Mouse (Mus musculus): ENCODE results near the gene Lefty2. TPM values are rescaled to one million over a fixed set of nuclear protein-coding genes. Genes with fewer than 3 reads are reported as not detected.

Lefty2 gene
- polyA plus RNA-seq, 1 experiment from 2014 or later, result not detected

DNA sequence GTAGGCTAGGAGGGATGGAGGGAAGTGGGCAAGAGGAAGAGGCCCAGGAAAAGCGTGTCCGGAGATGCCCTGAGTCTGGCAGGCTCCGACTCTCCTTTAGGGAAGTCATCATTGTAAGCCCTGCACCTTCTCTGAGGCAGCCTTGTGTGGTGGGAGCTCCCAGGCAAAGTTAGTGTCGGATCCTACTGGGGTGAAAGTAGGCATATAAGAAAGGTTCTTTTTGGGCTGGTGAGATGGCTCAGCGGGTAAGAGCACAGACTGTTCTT lies 11.8 kb downstream of the Lefty2 start:
- Histone ChIP-seq H3K27ac (ENCODE audit: low read depth, low read length) (no peak overlapping the region; the same call in 1 of the 2 replicates), H3K9ac (ENCODE audit: low read depth, low read length) (peak overlapping the region; percentile 95), H3K27me3 (ENCODE audit: control insufficient read depth, insufficient read depth, low read length) (no peaks in the 10 kb centered on the region), H3K9me3 (ENCODE audit: control insufficient read depth, low read length) (no peaks in the 10 kb centered on the region), H3K36me3 (ENCODE audit: control insufficient read depth, insufficient read depth, low read length) (no peaks in the 10 kb centered on the region), H3K4me2 (replicated peaks; ENCODE audit: low read depth, low read length) (peak overlapping the region; percentile 91), H3K4me1 (replicated peaks; ENCODE audit: control insufficient read depth, insufficient read depth, low read length) (peaks cover 4% of the 10 kb centered on the region; the same call in 1 of the 2 replicates), H3K4me3 (ENCODE audit: low read depth, low read length) (peak overlapping the region; percentile 88)
- ATAC-seq (ENCODE audit: low FRiP score), result no peak
- no peak for DNase-seq (ENCODE audit: low spot score)
- 6% methylated on average over 5 of the region's 5 CpGs for WGBS

DNA sequence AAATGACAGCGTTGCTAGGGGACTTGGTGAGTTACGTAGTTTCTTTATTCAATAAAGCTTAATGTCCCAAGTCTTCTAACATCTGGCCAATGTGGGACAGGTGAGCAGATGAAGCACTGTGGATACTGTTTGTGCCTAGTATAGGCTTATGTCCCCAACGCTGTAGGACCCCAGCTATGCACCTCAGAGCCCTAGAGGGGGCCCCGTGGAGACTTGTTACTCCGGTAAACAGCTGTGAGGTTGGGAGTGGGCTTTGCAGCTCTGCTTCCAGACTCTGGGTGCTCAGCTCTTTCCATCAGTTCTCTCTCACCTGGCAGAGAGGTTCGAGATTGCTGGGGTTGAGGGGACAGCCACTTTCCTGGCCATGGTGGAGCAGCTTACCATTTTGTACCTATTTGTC lies 12.4 kb downstream of the Lefty2 start:
- H3K27me3 ChIP-seq (ENCODE audit: control insufficient read depth, insufficient read depth, low read length), result no peaks in the 10 kb centered on the region
- H3K4me2 ChIP-seq (replicated peaks; ENCODE audit: low read depth, low read length), result peak overlapping the region; percentile 91
- 68% methylated on average over 6 of the region's 6 CpGs for WGBS
- H3K27ac ChIP-seq (ENCODE audit: low read depth, low read length), result no peak overlapping the region
- H3K36me3 ChIP-seq (ENCODE audit: control insufficient read depth, insufficient read depth, low read length), result no peaks in the 10 kb centered on the region
- H3K9me3 ChIP-seq (ENCODE audit: control insufficient read depth, low read length), result no peaks in the 10 kb centered on the region
- 0 out of 2 replicates have a peak overlapping the region, but pooled peaks have one; percentile 12 for H3K9ac ChIP-seq (ENCODE audit: low read depth, low read length)
- ATAC-seq (ENCODE audit: low FRiP score) (no peak), DNase-seq (ENCODE audit: low spot score) (no peak)
- peak overlapping the region; percentile 88 for H3K4me3 ChIP-seq (ENCODE audit: low read depth, low read length)
- H3K4me1 ChIP-seq (replicated peaks; ENCODE audit: control insufficient read depth, insufficient read depth, low read length), result peaks cover 4% of the 10 kb centered on the region; the same call in 1 of the 2 replicates

DNA sequence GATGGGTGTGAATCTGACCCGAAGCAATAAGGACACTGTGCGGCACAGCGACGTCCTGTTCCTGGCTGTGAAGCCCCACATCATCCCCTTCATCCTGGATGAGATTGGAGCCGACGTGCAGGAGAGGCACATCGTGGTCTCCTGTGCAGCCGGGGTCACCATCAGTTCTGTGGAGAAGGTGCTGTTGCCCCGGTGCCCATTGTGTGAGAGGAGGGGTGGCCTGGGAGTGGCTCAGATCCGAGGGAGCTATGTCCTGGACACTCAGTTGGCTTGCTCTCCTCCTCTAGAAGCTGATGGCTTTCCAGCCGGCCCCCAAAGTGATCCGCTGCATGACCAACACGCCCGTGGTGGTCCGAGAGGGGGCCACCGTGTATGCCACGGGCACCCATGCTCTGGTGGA lies 13.0 kb downstream of the Lefty2 start:
- ATAC-seq (ENCODE audit: low FRiP score), result no peak
- 95% methylated on average over 17 of the region's 17 CpGs for WGBS
- Histone ChIP-seq H3K27ac (ENCODE audit: low read depth, low read length) (no peak overlapping the region), H3K4me1 (replicated peaks; ENCODE audit: control insufficient read depth, insufficient read depth, low read length) (peaks cover 4% of the 10 kb centered on the region; the same call in 1 of the 2 replicates), H3K27me3 (ENCODE audit: control insufficient read depth, insufficient read depth, low read length) (no peaks in the 10 kb centered on the region), H3K36me3 (ENCODE audit: control insufficient read depth, insufficient read depth, low read length) (no peaks in the 10 kb centered on the region), H3K4me2 (replicated peaks; ENCODE audit: low read depth, low read length) (peak overlapping the region; percentile 91; the same call in 1 of the 2 replicates), H3K9ac (ENCODE audit: low read depth, low read length) (0 out of 2 replicates have a peak overlapping the region, but pooled peaks have one; percentile 12), H3K9me3 (ENCODE audit: control insufficient read depth, low read length) (no peaks in the 10 kb centered on the region), H3K4me3 (ENCODE audit: low read depth, low read length) (peak overlapping the region; percentile 88; the same call in 1 of the 2 replicates)
- DNase-seq (ENCODE audit: low spot score), result no peak

DNA sequence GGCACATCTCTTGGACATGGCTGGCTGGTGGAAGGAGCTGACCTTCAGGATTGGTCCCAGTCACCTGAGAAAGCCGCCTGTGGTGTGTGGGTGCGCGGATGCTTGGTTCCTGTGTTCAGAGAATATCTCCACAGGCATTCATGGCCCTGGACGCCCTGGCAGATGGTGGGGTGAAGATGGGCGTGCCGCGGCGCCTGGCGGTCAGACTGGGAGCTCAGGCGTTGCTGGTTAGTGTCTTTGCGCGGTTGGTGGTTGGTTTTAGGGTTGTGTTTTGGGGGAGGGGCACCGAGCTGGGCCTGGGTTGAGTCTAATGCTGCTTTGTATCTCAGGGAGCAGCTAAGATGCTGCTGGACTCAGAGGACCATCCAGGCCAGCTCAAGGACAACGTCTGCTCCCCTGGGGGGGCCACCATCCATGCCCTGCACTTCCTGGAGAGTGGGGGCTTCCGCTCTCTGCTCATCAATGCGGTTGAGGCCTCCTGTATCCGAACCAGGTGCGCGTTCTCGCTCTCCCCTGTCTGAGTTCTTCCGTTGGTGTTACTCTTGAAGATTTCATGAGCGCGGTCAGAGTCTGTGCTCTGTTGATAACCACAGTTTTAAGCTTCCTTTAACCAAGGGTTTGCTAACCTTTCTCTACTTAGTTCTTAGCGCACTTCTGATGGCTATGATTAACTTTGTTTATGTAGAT lies 13.7 kb downstream of the Lefty2 start:
- peaks cover 4% of the 10 kb centered on the region; the same call in 1 of the 2 replicates for H3K4me1 ChIP-seq (replicated peaks; ENCODE audit: control insufficient read depth, insufficient read depth, low read length)
- DNase-seq (ENCODE audit: low spot score) (no peak), ATAC-seq (ENCODE audit: low FRiP score) (no peak)
- H3K27me3 ChIP-seq (ENCODE audit: control insufficient read depth, insufficient read depth, low read length), result no peaks in the 10 kb centered on the region
- no peak overlapping the region for H3K9ac ChIP-seq (ENCODE audit: low read depth, low read length)
- H3K9me3 ChIP-seq (ENCODE audit: control insufficient read depth, low read length), result no peaks in the 10 kb centered on the region
- no peak overlapping the region for H3K27ac ChIP-seq (ENCODE audit: low read depth, low read length)
- H3K4me3 ChIP-seq (ENCODE audit: low read depth, low read length), result no peak overlapping the region
- no peak overlapping the region for H3K4me2 ChIP-seq (replicated peaks; ENCODE audit: low read depth, low read length)
- 88% methylated on average over 24 of the region's 24 CpGs for WGBS
- no peaks in the 10 kb centered on the region for H3K36me3 ChIP-seq (ENCODE audit: control insufficient read depth, insufficient read depth, low read length)

DNA sequence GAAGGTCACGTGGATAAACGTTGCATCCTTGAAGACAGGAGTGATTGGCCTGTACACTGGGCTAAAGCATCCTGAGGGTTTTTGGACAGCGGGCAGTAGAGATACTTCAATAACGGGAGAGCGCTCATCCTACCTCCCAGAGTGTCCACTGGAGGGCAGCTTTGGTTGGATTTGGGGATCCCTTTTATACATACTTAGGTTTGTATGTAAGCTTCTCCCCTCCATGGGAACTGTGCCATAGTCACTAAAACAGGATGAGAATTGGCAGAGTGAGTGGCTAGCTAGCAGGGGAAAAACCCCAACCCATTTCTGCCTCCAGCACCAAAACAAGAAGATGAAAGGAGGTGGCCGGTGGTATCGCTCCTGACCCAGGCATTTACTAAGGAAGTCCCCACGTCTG lies 18.2 kb downstream of the Lefty2 start:
- WGBS, result 46% methylated on average over 8 of the region's 8 CpGs
- no peaks in the 10 kb centered on the region for H3K9me3 ChIP-seq (ENCODE audit: control insufficient read depth, low read length)
- DNase-seq (ENCODE audit: low spot score) (no peak), ATAC-seq (ENCODE audit: low FRiP score) (no peak)
- no peak overlapping the region for H3K27ac ChIP-seq (ENCODE audit: low read depth, low read length)
- no peaks in the 10 kb centered on the region for H3K36me3 ChIP-seq (ENCODE audit: control insufficient read depth, insufficient read depth, low read length)
- no peaks in the 10 kb centered on the region for H3K4me1 ChIP-seq (replicated peaks; ENCODE audit: control insufficient read depth, insufficient read depth, low read length)
- no peaks in the 10 kb centered on the region for H3K27me3 ChIP-seq (ENCODE audit: control insufficient read depth, insufficient read depth, low read length)
- no peak overlapping the region for H3K9ac ChIP-seq (ENCODE audit: low read depth, low read length)
- H3K4me3 ChIP-seq (ENCODE audit: low read depth, low read length), result no peak overlapping the region
- no peak overlapping the region for H3K4me2 ChIP-seq (replicated peaks; ENCODE audit: low read depth, low read length)

DNA sequence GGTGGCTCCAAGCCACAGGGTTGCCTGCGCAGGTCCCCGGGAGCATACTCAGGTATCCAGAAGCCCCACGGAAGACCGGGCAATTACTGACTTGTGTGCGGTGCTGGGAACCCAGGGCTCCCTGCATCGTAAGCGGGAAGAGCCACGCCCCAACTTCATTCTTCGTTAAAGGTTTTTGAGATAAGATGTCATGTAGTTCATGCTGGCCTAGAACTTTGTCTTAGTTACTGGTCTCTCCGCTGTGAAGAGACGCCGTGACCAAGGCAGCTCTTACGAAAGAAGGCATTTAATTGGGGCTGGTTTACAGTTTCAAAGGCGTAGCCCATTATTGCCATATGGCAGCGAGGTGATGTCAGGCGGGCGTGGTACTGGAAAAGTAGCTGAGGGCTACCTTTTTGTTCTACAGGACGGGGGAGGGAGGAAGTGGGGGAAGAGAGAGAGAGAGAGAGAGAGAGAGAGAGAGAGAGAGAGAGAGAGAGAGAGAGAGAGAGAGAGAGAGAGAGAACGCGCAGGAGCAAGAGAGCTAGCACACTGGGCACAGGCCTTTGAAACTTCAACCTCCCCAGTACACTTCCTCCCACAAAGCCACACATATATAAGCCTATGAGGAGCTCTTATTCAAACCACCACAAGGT lies 18.9 kb downstream of the Lefty2 start:
- H3K4me3 ChIP-seq (ENCODE audit: low read depth, low read length), result no peak overlapping the region
- 55% methylated on average over 20 of the region's 20 CpGs for WGBS
- H3K27ac ChIP-seq (ENCODE audit: low read depth, low read length), result no peak overlapping the region
- H3K4me1 ChIP-seq (replicated peaks; ENCODE audit: control insufficient read depth, insufficient read depth, low read length), result no peaks in the 10 kb centered on the region
- H3K9ac ChIP-seq (ENCODE audit: low read depth, low read length), result no peak overlapping the region
- no peaks in the 10 kb centered on the region for H3K27me3 ChIP-seq (ENCODE audit: control insufficient read depth, insufficient read depth, low read length)
- H3K36me3 ChIP-seq (ENCODE audit: control insufficient read depth, insufficient read depth, low read length), result no peaks in the 10 kb centered on the region
- ATAC-seq (ENCODE audit: low FRiP score) (no peak), DNase-seq (ENCODE audit: low spot score) (no peak)
- no peaks in the 10 kb centered on the region for H3K9me3 ChIP-seq (ENCODE audit: control insufficient read depth, low read length)
- no peak overlapping the region for H3K4me2 ChIP-seq (replicated peaks; ENCODE audit: low read depth, low read length)

DNA sequence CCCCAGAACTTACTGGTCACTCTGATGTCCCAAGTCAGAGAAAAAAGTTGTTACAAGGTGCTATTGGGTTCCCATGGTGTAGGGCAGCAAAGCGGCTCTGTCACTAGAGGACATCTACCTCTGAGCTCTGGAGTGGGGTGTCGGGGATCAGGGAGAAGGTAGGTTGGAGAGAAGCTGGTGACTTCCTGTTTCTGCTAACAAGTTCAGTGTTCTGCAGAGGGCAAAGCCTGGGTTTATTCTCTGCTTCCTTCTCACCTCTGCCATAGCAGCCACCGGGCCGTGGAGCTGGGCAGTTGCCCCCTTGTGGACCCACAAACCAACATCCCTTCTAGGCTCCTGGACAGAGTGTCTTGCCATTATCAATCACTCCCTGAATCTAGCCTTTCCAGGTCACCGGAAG lies 19.9 kb downstream of the Lefty2 start:
- 81% methylated on average over 5 of the region's 5 CpGs for WGBS
- H3K9me3 ChIP-seq (ENCODE audit: control insufficient read depth, low read length), result no peaks in the 10 kb centered on the region

DNA sequence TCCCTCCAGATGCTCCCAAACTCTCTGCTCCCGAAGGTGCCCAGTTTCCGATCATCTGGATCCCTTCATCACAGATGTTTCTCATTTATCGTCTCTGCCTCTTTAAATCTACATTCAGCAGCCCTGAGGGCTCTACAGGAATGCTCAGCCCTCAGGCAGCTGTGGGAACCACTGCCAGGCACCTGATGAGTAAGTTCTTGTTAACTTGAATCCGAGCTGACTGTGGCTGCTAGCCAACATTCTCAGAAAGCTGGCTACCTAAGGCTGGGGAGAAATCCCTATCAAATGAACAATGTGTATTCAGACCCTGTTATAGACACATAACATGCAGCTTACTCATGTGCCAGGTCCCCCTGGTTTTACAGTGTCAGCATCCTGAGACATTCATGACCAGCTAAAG lies 20.9 kb downstream of the Lefty2 start:
- DNase-seq (ENCODE audit: low spot score) (no peak), ATAC-seq (ENCODE audit: low FRiP score) (no peak)
- 64% methylated on average over 4 of the region's 4 CpGs for WGBS
- Histone ChIP-seq H3K9ac (ENCODE audit: low read depth, low read length) (no peak overlapping the region), H3K4me2 (replicated peaks; ENCODE audit: low read depth, low read length) (no peak overlapping the region), H3K4me1 (replicated peaks; ENCODE audit: control insufficient read depth, insufficient read depth, low read length) (no peaks in the 10 kb centered on the region), H3K36me3 (ENCODE audit: control insufficient read depth, insufficient read depth, low read length) (no peaks in the 10 kb centered on the region), H3K4me3 (ENCODE audit: low read depth, low read length) (no peak overlapping the region), H3K27me3 (ENCODE audit: control insufficient read depth, insufficient read depth, low read length) (no peaks in the 10 kb centered on the region), H3K9me3 (ENCODE audit: control insufficient read depth, low read length) (no peaks in the 10 kb centered on the region), H3K27ac (ENCODE audit: low read depth, low read length) (no peak overlapping the region)

More for the DNA sequence above, 19.9 kb downstream of the Lefty2 start:
- ATAC-seq (ENCODE audit: low FRiP score), result no peak
- Histone ChIP-seq H3K4me2 (replicated peaks; ENCODE audit: low read depth, low read length) (no peak overlapping the region), H3K9ac (ENCODE audit: low read depth, low read length) (no peak overlapping the region), H3K36me3 (ENCODE audit: control insufficient read depth, insufficient read depth, low read length) (no peaks in the 10 kb centered on the region), H3K4me1 (replicated peaks; ENCODE audit: control insufficient read depth, insufficient read depth, low read length) (no peaks in the 10 kb centered on the region), H3K27me3 (ENCODE audit: control insufficient read depth, insufficient read depth, low read length) (no peaks in the 10 kb centered on the region), H3K27ac (ENCODE audit: low read depth, low read length) (no peak overlapping the region), H3K4me3 (ENCODE audit: low read depth, low read length) (no peak overlapping the region)
- no peak for DNase-seq (ENCODE audit: low spot score)

DNA sequence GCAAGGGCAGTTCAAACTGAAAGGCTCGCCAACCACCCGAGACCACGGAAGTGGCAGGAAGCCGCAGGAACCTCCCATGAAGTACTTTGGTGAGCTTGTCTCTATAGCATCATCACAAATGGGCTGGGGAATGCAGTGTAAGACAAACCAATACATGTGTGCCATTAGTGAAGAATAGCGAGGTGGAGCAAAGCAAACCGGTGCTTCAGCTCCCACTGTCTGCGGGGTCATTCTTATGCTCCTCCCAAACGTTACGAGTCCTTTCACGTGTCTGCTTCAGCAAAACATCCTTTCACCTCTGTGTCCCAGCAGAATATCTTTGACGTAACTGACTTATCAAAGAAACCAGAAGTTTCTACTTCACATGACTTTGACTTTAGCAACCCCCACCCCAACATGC lies 23.5 kb downstream of the Lefty2 start:
- Histone ChIP-seq H3K4me3 (ENCODE audit: low read depth, low read length) (no peak overlapping the region), H3K36me3 (ENCODE audit: control insufficient read depth, insufficient read depth, low read length) (no peaks in the 10 kb centered on the region), H3K27me3 (ENCODE audit: control insufficient read depth, insufficient read depth, low read length) (no peaks in the 10 kb centered on the region), H3K9me3 (ENCODE audit: control insufficient read depth, low read length) (no peaks in the 10 kb centered on the region), H3K4me2 (replicated peaks; ENCODE audit: low read depth, low read length) (no peak overlapping the region), H3K27ac (ENCODE audit: low read depth, low read length) (no peak overlapping the region), H3K4me1 (replicated peaks; ENCODE audit: control insufficient read depth, insufficient read depth, low read length) (no peaks in the 10 kb centered on the region), H3K9ac (ENCODE audit: low read depth, low read length) (no peak overlapping the region)
- no peak for ATAC-seq (ENCODE audit: low FRiP score)
- DNase-seq (ENCODE audit: low spot score), result no peak
- WGBS, result 88% methylated on average over 11 of the region's 11 CpGs

Data from hindbrain, embryonic 11.5 days (tissue).